Mouse (Mus musculus): ENCODE measurements around the gene Lonp1.
A peak's percentile ranks its signal among the peaks of the same experiment; 100 is the strongest.
"Not testable (repeated sequence)": the region's sequence is repeated elsewhere in the genome, so short reads cannot be mapped to it uniquely, and the experiment has no call there.

The Lonp1 gene

DNA sequence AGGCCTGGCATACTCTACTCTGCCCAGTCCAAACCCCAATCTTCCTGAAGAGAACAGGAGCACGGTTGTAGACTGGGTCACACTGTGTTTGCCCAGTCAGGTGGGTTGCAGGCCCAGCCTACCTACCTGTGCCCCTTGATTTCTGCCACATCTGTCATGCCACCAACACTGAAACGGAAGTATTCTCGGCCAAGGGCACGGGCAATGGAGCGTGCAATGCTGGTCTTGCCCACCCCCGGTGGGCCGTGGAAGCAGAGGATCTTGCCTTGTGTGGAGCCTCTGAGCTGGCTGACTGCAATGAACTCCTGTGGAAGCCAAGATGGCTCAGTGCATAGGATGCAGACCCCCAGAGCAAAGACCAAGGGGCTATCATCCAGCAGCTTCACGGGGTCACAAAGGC is 9.1 kb downstream of the Lonp1 start:
- DNase-seq = no peak

DNA sequence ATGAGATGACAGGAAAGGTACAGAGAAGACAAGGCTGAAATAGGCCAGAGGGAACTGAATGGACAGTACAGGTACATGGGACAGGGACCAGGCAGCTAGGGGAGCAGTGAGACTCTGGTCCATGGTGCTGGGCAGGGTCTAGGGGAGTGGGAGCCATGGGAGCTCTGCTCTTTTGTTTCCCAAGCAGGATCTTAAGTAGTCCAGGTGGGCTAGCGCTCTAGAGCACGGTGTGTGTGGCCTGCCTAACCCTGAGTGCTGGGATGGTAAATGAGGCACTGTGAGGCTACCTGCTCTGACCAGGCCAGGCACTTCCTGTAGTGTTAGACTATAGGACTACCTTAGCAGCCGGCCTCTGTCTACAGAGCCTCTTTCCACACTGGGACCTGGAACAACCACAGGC is 10.0 kb downstream of the Lonp1 start:
- no peak for DNase-seq

DNA sequence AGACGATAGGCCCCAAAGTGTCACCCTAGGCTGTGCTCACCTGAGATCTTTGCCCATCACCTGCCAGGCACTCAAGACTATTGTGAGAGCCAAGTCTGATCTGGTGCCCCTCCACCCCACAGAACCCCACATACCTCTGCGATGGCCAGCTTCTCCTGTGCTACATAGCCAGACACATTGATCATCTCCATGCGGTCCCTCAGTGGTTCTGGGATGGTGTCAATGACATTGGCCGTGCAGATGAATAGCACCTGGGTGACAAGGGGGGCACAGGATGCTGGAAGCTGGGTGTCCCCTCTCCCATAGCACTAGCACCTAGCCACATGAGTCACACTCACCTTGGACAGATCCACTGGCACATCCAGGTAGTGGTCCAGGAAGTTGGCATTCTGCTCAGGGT is 10.9 kb downstream of the Lonp1 start:
- no peak for DNase-seq

DNA sequence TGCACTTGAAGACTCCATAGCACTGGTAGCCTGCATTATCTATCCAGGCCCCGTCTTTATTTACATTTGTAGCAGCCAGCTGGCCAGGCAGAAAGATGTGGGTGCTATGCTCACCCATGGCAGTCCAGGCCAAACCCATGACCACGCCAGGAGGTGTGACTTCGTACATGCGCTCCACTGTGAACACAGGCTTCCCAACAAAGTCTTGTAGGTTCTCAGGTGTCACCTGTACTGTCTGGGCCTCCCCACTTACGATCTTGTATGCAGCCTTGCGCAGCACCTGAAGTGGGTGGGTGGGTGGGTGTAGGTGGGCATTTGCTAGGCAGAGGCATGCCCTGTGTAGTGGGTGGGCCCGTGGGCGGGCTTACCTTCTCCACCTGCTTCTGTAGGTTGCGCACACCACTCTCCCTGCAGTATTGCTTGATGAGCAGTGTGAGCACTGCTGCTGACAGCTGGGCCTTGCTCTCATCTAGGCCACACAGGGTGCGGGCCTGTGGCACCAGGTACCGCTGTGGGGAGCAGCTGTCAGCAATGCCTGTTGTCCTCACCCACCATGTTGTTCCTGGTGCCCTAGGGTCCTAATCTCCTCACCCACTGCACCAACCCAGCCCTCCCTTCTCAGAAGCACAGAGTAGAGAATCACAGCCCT is 11.4 kb downstream of the Lonp1 start:
- DNase-seq = no peak

DNA sequence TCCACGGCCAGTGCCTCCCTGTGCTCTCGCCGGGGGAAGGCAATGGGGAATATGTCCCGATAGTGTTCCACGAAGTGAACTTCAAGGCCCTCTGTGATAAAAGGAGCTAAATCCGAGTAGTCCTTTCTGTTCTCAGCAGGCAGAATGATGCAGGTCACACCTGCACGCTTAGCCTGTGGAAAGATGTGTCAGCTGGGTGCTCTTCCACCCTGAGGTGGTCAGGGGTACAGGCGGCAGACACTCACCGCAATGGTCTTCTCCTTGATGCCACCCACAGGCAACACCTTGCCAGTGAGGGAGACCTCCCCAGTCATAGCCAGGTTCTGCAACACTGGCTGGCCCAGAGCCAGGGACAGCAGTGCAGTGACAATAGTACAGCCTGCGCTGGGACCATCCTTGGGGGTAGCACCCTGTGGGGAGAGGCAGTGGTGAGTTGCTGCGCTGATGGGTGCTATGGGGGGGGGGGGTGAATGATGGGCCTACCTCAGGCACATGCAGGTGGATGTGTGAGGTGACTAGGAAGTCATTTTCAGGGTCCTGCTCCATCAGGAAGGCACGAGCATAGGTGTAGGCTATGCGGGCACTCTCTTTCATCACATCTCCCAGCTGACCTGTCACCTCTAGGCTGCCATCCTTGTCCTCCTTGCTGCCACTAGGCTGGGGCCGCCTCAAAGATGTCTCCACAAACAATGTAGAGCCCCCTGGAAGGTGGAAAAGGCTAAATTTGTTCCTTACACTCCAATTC is 12.1 kb downstream of the Lonp1 start:
- DNase-seq = peak in 1 of 2 experiments; percentile 57

DNA sequence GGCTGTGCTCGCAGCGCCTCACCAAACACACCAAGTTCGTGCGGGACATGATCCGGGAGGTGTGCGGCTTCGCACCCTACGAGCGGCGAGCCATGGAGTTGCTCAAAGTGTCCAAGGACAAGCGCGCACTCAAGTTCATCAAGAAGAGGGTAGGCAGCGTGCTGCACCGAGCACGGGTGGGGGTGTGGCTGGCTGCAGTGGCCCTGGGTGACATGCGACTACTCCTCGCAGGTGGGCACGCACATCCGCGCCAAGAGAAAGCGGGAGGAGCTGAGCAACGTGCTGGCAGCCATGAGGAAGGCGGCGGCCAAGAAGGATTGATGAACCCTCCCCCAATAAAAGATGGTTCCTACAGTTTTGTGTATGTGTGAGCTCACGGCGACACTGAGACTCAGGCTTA is 12.8 kb downstream of the Lonp1 start:
- DNase-seq = peak in 1 of 2 experiments; percentile 62

DNA sequence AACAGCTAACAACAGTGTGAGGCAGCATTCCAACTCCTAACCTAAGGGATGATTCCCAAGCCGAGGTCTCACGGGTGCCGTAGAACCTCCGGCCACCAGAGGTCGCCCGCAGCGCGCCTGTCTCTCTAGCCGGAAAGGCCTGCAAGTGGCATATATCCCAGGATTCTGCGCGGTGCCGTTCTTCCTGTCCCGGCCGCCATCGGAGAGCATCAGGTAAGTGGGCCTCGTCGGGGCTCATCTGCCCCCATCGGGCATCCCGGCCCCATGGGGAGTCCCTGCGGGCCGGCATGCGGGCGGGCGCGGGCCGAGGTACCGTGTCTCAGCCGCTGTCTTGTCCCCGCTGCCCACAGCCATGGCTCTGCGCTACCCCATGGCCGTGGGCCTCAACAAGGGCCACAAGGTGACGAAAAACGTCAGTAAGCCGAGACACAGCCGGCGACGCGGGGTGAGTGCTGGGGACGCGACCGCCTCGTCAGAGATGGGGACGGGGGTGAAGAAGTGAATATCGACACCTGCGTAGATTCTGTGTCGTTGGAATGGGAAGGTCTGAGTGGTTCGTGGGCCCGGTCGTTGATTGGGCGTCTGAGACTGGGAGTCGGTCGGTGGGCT is 13.3 kb downstream of the Lonp1 start, which contains the start of gene Rpl36:
Gene Rpl36, plus strand, starts transcription at position 181 of the 609 bp plus-strand sequence.
- peak; percentile 99 for DNase-seq

DNA sequence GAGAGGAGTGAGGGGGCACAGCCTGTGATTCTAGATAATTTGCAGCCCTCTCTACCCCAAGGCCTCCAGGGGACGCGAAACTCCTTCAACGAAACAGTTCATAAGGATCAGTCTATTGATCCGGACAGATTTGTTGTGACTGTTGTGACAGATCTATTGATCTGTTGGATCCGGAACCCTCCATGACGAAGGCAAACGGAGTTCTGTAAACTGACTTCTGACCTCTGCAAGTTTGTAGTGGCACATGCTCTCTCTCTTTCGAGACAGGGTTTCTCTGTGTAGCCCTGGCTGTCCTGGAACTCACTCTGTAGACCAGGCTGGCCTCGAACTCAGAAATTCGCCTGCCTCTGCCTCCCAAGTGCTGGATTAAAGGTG is 14.1 kb downstream of the Lonp1 start:
- DNase-seq = not testable (repeated sequence)

DNA sequence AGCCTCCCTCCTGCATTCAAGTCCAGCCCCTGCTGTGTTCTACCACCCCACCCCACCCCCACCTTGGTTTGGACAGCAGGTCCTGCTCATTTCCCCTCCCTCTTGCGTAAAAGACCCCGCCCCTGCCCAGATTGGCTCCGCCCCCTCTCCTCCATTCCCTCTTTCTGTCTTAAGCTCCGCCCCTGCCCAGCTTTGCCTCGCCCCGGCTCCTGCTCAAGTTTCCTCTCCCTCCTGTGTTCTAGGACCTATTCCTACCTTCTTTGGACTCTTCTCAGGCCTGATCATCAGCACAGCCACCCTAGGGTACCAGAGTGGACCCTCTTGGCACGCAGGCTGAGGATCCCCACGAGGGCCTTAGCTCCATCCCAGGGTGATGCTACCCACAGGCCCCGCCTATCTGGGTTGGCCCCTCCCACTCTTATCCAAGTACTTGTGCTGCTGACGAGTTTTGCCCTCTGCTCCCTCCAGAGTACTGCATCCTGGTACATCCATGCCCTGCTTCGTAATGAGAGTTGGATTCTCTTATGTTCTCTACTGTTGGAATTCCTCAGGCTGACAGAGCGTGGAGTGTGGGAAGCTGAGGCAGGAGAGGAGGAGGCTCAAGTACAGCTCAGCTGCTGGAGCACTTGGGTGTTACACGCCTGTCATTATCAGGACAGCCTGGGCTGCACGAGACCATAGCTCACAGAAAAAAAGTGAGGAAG is 14.7 kb downstream of the Lonp1 start:
- DNase-seq = peak in 1 of 2 experiments; percentile 62

DNA sequence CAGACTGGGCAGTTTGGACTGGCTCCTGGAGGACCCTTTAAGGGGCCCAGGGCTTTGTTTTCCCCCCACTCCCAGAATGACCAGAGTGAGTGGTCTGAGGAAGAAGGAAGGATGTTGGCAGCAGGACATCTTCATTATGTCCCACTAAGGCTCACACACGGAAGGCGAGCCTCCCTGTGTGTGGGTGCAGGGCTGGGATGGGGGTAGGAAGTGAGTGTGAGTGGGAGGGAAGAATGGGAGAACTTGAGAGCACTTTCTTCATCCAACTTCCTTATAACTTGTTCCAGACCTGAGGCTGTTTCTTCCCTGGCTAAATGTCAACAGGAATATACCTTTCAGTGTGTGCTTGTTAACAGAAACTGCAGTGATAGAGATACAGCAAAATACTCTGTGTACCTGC is 15.4 kb downstream of the Lonp1 start:
- no peak for DNase-seq

DNA sequence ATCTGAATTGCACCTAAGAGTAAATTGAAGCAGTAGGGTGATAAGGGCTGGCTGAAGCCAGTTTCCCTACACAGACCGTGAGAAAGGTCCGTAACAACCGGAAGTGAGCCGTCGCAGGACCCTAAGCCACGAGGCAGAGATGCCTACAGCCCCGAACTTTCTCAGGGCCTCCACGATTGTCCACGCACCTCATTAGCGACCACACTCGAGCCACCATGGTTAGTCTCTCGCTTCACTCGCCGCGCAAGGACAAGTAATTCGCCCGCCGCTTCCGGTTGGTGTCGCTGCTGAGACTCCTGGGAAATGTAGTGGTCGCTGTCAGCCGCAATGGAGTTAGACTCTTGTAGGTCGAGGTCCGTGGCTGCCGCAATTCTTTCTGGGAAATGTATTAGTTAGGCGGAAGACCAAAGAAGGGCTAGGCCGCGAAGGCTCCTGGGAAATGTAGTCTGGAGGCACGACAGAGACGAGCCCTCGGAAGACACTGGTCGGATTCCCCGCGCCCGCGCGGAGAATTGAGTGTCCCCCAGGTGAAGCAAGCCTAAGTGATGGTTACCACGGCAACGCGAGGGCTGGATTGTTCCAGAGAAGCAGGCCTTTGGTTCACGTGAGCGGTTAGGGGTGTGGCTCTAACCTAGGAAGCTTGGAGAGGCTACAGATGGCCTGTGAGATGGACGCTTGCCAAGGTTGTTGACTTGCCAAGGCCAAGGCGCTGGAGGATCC is 17.1 kb downstream of the Lonp1 start, which contains the start of gene 2410015M20Rik:
Gene 2410015M20Rik, minus strand, starts transcription at position 320 of the 720 bp plus-strand sequence.
- peak; percentile 96 for DNase-seq

DNA sequence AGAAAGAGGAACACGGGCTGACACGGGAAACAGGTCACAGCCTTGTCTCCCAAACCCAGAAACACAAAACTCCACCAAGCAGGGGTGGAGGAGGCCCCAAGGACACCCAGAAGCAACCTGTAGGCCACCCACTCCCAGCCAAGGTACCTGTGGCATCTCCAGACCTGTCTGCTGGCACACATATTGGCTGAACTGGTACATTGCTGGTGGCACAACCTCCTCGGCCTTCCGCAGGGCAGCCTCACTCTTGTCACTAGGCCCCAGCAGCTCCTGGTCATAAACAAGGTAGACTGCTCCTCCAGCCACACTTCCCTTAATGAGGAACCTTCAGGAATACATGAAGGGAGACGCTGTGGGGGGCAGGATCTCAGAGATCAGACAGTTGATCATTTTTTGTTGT is 18.0 kb downstream of the Lonp1 start:
- DNase-seq = peak in 1 of 2 experiments; percentile 52

DNA sequence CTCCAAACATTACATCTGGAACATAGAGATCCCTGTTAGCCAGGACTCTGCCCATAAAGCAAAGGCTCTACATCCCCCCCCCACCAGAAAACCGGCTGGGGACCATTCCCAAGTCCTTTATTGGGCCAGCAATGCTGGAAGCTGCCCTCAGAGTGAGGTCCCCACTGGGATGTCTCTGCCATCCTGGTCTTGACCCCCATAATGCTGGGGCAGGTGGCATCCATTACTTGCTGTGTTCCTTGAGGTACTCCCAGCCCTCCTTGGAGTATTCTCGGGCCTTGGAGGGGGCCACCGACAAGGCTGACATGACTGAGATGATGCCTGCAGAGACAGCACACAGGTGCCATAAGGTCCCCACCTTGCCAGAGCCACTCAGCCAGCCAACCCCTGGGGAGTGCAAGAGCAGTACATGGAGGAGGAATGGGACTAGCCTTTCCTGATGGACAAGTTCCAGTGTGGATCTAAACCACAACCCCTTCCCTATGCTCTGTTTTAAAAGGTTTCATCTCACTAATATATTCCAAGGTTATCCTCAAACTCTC is 19.1 kb downstream of the Lonp1 start:
- DNase-seq = peak in 1 of 2 experiments; percentile 44

DNA sequence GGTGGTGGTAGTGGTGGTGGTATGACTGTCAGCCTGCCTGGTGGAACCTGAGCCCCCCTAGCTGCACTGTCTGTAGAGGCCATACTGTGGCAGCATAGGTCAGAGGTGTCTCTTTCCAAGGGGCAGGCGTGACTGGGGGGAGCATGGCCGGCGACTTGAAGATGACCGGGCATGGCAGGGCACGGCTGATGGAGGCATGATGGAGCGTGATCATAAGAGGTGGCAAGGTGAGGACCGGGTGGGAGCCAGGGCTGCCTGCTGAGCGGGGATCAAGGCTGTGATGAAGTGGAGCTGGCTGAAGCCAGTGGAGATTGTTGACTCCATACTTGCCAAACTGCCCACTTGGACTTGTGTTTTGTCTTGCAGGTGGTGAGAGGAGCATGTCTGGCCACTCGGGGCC is 21.3 kb downstream of the Lonp1 start:
- peak in 1 of 2 experiments; percentile 13 for DNase-seq

DNA sequence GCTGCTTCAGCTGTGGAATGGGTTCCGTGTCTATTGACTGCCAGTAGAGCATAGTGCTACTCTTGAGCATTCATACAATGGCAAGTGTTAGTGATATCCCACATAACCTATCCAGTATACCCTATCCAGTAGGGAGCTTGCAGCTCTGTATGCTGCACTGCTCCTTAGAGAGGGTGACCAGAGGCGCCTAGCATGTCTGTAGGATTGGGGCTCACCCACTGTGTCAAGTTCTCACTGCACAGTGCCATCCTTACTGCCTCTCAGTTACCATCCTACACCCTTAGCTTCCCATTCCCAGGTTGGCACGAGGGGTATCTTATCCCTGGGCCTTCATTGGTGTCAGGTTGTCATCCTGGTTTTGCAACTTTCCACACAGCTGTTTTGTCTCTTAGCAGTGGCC is 22.3 kb downstream of the Lonp1 start:
- DNase-seq = no peak

DNA sequence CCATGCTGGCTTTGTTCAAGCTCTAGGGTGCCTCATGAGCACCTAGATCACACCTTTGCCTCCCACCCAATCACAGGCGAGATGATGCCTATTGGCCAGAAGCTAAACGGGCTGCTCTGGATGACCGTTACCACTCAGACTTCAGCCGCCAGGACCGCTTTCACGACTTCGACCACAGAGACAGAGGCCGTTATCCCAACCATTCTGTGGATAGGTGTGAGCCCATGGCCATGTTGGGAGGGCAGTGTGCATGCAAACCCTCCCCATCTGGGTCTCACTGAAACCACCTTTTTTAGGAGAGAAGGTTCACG is 22.7 kb downstream of the Lonp1 start:
- DNase-seq = peak in 1 of 2 experiments; percentile 15

DNA sequence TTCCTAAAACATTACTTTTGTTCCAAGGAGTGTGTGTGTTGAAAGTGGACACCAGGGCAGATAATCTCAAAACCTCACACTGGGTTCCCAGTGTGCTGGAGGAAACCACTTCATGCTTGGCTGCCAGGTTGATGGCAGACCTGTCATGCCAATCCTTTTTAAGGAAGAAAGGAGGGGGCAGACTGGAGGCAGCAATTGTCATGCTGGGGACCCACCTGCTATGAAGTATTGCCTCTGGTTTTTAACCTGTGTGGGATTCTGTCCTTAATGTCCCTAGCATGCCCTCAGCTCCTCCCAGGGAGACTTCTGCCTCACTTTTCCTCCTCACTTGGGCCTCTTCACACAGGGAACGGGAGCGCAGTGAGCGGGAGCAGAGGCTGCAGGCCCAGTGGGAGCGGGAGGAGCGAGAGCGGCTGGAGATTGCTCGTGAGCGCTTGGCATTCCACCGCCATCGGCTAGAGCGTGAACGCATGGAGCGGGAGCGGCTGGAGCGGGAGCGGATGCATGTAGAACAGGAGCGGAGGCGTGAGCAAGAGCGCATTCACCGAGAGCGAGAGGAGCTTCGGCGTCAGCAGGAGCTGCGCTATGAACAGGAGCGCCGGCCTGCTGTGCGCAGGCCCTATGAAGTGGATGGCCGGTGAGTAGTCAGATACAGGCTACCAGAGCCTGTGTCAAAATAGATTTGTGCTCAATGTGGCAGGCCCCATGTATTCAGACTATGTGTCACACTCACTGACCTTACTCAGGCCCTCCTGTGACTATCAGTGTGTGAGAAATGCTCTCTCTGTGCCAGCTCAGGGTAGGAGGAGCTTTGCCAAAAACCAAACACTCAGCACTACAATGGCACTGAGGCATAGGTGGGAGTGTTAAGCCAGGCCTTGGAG is 23.3 kb downstream of the Lonp1 start:
- peak; percentile 71 for DNase-seq

DNA sequence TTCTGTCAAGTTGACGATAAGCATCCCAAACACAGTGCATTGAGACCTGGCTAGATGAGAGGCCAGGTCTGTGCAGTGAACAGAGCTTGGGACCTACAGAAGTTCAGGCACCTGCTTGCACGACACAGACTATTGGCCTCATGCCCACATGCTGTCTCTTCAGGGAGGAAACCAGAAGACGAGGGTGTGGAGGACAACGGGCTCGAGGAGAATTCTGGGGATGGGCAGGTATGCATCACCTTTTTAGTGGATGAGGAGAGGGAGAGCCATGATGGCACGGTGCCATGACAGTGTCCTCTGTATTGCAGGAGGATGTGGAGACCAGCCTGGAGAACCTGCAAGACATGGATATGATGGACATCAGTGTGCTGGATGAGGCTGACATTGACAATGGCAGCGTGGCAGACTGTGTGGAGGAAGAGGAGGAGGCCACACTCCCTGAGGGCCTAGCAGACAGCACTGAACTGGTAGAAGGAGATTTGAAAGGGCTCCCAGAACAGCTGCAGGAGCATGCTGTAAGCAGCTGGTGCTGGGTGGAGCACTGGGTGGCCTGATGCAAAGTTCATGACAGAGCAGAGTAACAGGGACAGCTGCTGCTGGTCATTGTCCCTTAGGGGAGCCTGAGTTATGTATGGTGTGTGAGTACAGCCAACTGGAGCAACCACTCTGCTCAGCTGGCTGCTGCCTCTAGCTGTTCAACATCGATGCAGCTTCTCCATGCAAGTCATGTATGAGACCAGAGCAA is 33.0 kb downstream of the Lonp1 start:
- DNase-seq = peak; percentile 48 to 57

DNA sequence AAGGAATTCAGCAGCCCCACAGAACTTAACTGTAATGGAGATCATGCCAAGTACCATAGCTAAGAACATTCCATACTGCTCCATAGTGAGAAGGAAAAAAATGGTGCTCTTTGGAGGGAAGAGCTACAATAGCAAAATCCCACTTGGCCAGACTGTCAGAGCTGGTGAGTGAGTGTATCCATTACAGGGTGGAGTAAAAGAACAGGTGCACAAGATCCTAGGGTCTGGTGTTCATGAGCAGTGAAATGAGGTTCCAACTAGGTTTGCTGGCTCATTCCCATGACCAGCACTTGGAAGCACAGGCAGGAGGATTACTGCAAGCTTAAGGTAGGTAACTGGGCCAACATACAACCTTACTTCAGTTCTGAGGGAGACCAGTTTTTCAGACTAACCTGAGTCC is 34.1 kb downstream of the Lonp1 start:
- no peak for DNase-seq

DNA sequence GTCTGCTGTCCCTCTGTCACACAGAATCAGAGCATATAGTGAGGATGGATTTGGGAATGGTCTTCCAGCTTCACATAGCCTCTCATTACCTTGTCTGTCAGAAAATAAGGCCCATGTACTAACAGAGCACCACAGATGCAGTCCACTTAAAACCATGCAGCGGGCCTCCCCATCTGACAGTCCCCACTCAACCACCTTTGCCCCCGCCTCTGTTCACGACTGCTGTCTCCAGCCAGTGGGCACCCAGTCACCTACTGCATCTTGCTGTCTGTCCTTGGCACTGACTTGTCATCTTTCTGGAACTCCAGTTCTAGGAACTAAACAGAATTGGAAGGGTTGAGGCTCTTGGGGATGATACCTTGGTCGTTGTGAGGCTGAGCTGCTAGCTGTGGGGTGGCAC is 37.8 kb downstream of the Lonp1 start:
- DNase-seq = no peak

DNA sequence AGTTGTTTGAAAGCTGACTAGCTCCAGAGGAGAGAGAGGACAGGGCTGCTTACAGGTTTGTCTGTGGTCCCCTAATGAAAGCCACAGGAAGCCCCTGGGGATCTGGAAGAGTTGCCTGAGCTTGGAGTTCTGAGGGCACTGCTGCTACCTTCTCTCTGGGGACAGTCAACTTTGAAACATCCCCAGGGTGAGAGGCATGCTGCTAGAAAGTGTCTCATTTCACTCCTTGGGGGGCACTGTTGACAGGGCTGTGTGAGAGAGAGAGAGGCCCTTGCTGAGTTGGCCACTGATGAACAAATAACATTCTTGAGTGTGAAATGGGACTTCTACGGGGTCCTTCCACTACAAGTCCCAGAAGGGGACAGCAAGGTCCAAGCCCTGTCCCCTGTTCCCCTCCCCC is 38.9 kb downstream of the Lonp1 start:
- DNase-seq = no peak

All from cerebellum, postnatal 14 days (tissue).